Mouse (Mus musculus) olfactory bulb, adult 2 months (tissue): ENCODE measurements at regions not wholly inside any gene's neighbourhood (a gene's known extent, or its start where the extent isn't known, plus 50 kb on each side); places are given as distances from the start of the nearest gene placed in this dataset.

ENCODE experiments used
- CTCF ChIP-seq: fragments of 200-500 bp; IDR thresholded peaks from 2 replicates; pipeline ENCODE4 v1.5.1; 2012; ENCODE audit warnings: low read depth, mild to moderate bottlenecking, low read length, moderate library complexity; ENCODE audit not compliant: insufficient read depth
- POLR2A ChIP-seq: fragments of 200-500 bp; IDR thresholded peaks from 2 replicates; pipeline ENCODE4 v1.6.1; 2012; ENCODE audit warnings: mild to moderate bottlenecking, low read depth, low read length, moderate library complexity; ENCODE audit not compliant: insufficient read depth

GRCm38 (mm10) chr13:37111747-37112146 lies 61.7 kb upstream of the F13a1 start:
- TF ChIP-seq CTCF, result no peak
- TF ChIP-seq POLR2A, result no peak
